Comparison of ENCODE assay signal across 20 mouse cellular contexts in genomic region chr1:160299979-160300378, GRCm38 (mm10).
A peak's percentile ranks its signal among the peaks of the same experiment; 100 is the strongest.
DNase-seq lines count a peak whose midpoint lies in the region; ATAC-seq and TF ChIP-seq lines count a peak whose summit lies in the region.
"Had no signal": no experiment of that assay in that cellular context is flagged by ENCODE, and none has a peak within 500 bp of the region (broad histone marks: within the 10 kb centered on the region; RNA-seq: fewer than 3 reads in every experiment).

No protein-coding gene starts in this region.

- ATAC-seq in forebrain, embryonic 15.5 days (replicated peaks), result no peak
- no peak for ATAC-seq in forebrain, embryonic 12.5 days (ENCODE audit: low FRiP score)
- ATAC-seq in liver, embryonic 14.5 days (ENCODE audit: insufficient read depth), result no peak
- no peak for ATAC-seq in liver, postnatal 0 days
- ATAC-seq: Patski had no signal

- no peaks in the 10 kb centered on the region for H3K9me3 ChIP-seq in forebrain, embryonic 15.5 days
- H3K9me3 ChIP-seq in forebrain, embryonic 12.5 days, result no peaks in the 10 kb centered on the region
- no peaks in the 10 kb centered on the region for H3K9me3 ChIP-seq in liver, embryonic 14.5 days (ENCODE audit: control insufficient read depth, low read length)
- H3K9me3 ChIP-seq in liver, postnatal 0 days (ENCODE audit: low read length), result no peaks in the 10 kb centered on the region
- H3K9me3 ChIP-seq: embryonic facial prominence, embryonic 12.5 days; hindbrain, embryonic 12.5 days; limb, embryonic 10.5 days; midbrain, embryonic 12.5 days had no signal

- peaks cover 18% of the 10 kb centered on the region for H3K4me1 ChIP-seq in forebrain, embryonic 15.5 days
- no peaks in the 10 kb centered on the region for H3K4me1 ChIP-seq in forebrain, embryonic 12.5 days
- H3K4me1 ChIP-seq in liver, embryonic 14.5 days (replicated peaks; ENCODE audit: control insufficient read depth in 2 of 2, insufficient read depth in 2 of 2, low read length in 1 of 2), result peaks cover 23 to 53% of the 10 kb centered on the region in 2 experiments
- peaks cover 10% of the 10 kb centered on the region for H3K4me1 ChIP-seq in liver, postnatal 0 days (ENCODE audit: insufficient read depth)
- H3K4me1 ChIP-seq: embryonic facial prominence, embryonic 12.5 days; hindbrain, embryonic 12.5 days; limb, embryonic 10.5 days; midbrain, embryonic 12.5 days had no signal

- no peaks in the 10 kb centered on the region for H3K27me3 ChIP-seq in forebrain, embryonic 15.5 days
- H3K27me3 ChIP-seq in forebrain, embryonic 12.5 days, result no peaks in the 10 kb centered on the region
- H3K27me3 ChIP-seq in liver, embryonic 14.5 days (ENCODE audit: control insufficient read depth, insufficient read depth, low read length), result no peaks in the 10 kb centered on the region
- H3K27me3 ChIP-seq in liver, postnatal 0 days (ENCODE audit: insufficient read depth, low read length), result no peaks in the 10 kb centered on the region
- H3K27me3 ChIP-seq: embryonic facial prominence, embryonic 12.5 days; hindbrain, embryonic 12.5 days; midbrain, embryonic 12.5 days; Patski had no signal

- peak overlapping the region; percentile 64 for H3K27ac ChIP-seq in forebrain, embryonic 15.5 days (replicated peaks)
- no peak overlapping the region for H3K27ac ChIP-seq in forebrain, embryonic 12.5 days
- H3K27ac ChIP-seq in liver, embryonic 14.5 days, result no peak overlapping the region
- H3K27ac ChIP-seq in liver, postnatal 0 days (ENCODE audit: low read depth), result no peak overlapping the region
- H3K27ac ChIP-seq in macrophage, result peak overlapping the region; percentile 75
- H3K27ac ChIP-seq: embryonic facial prominence, embryonic 12.5 days; hindbrain, embryonic 12.5 days; kidney, postnatal 0 days; limb, embryonic 10.5 days; midbrain, embryonic 12.5 days had no signal

- no peak for TF ChIP-seq CTCF in liver, embryonic 14.5 days (IDR thresholded peaks at IDR 0.05; ENCODE audit: low read depth)
- TF ChIP-seq CTCF in liver, postnatal 0 days (IDR thresholded peaks at IDR 0.05; ENCODE audit: low read depth), result no peak

- no peak overlapping the region for H3K4me2 ChIP-seq in forebrain, embryonic 15.5 days (replicated peaks)
- no peak overlapping the region for H3K4me2 ChIP-seq in forebrain, embryonic 12.5 days
- H3K4me2 ChIP-seq in liver, embryonic 14.5 days (ENCODE audit: low read depth), result no peak overlapping the region
- no peak overlapping the region for H3K4me2 ChIP-seq in liver, postnatal 0 days (ENCODE audit: low read depth, low read length)
- H3K4me2 ChIP-seq: embryonic facial prominence, embryonic 12.5 days; hindbrain, embryonic 12.5 days; midbrain, embryonic 12.5 days had no signal

- no peak for TF ChIP-seq EP300 in liver, embryonic 14.5 days (IDR thresholded peaks at IDR 0.05; ENCODE audit: low read depth)
- TF ChIP-seq EP300 in liver, postnatal 0 days (IDR thresholded peaks at IDR 0.05; ENCODE audit: low read depth), result no peak

- no peak overlapping the region for H3K9ac ChIP-seq in forebrain, embryonic 15.5 days (replicated peaks)
- H3K9ac ChIP-seq in forebrain, embryonic 12.5 days, result no peak overlapping the region
- H3K9ac ChIP-seq in liver, embryonic 14.5 days (replicated peaks), result peak overlapping the region; percentile 20; the same call in 1 of the 2 replicates
- no peak overlapping the region for H3K9ac ChIP-seq in liver, postnatal 0 days (replicated peaks)
- H3K9ac ChIP-seq: embryonic facial prominence, embryonic 12.5 days; hindbrain, embryonic 12.5 days; midbrain, embryonic 12.5 days had no signal

- WGBS in forebrain, embryonic 15.5 days, result 81% methylated on average over 4 of the region's 4 CpGs
- 81% methylated on average over 4 of the region's 4 CpGs for WGBS in forebrain, embryonic 12.5 days
- 33% methylated on average over 4 of the region's 4 CpGs for WGBS in liver, embryonic 14.5 days (ENCODE audit: insufficient replicate concordance)
- 47% methylated on average over 4 of the region's 4 CpGs for WGBS in liver, postnatal 0 days (ENCODE audit: insufficient replicate concordance)
- WGBS in macrophage (ENCODE audit: missing documents), result 10% methylated on average over 4 of the region's 4 CpGs

- DNase-seq in liver, embryonic 14.5 days (ENCODE audit: low read depth in 3 of 3, low spot score in 3 of 3), result no peak
- no peak for DNase-seq in liver, postnatal 0 days
- no peak for DNase-seq in spleen, adult 18-20 months
- no peak for DNase-seq in cerebellum, adult 9-11 months
- no peak for DNase-seq in left cerebral cortex, adult 9 months (ENCODE audit: low spot score in 2 of 2)
- DNase-seq: adrenal gland, adult 2 months; cerebellum, adult 18-20 months; kidney, adult 2 months; lung, postnatal 4 days; right cerebral cortex, postnatal 25 days; thymus, postnatal 36 days had no signal

- H3K36me3 ChIP-seq in forebrain, embryonic 15.5 days, result no peaks in the 10 kb centered on the region
- H3K36me3 ChIP-seq in forebrain, embryonic 12.5 days (replicated peaks), result no peaks in the 10 kb centered on the region
- H3K36me3 ChIP-seq in liver, embryonic 14.5 days (replicated peaks; ENCODE audit: control insufficient read depth, insufficient read depth, low read depth), result no peaks in the 10 kb centered on the region
- H3K36me3 ChIP-seq in liver, postnatal 0 days (replicated peaks; ENCODE audit: insufficient read depth, low read length), result no peaks in the 10 kb centered on the region
- H3K36me3 ChIP-seq in macrophage (ENCODE audit: inconsistent target), result no peaks in the 10 kb centered on the region
- H3K36me3 ChIP-seq: embryonic facial prominence, embryonic 12.5 days; hindbrain, embryonic 12.5 days; limb, embryonic 10.5 days; midbrain, embryonic 12.5 days had no signal

- H3K4me3 ChIP-seq in forebrain, embryonic 15.5 days, result no peak overlapping the region
- no peak overlapping the region for H3K4me3 ChIP-seq in forebrain, embryonic 12.5 days (replicated peaks)
- no peak overlapping the region for H3K4me3 ChIP-seq in liver, embryonic 14.5 days (ENCODE audit: insufficient read depth in 1 of 2, low read depth in 2 of 2, low read length in 2 of 2)
- no peak overlapping the region for H3K4me3 ChIP-seq in liver, postnatal 0 days (ENCODE audit: low read depth, low read length)
- no peak overlapping the region for H3K4me3 ChIP-seq in macrophage (ENCODE audit: inconsistent target)
- H3K4me3 ChIP-seq: embryonic facial prominence, embryonic 12.5 days; hindbrain, embryonic 12.5 days; limb, embryonic 10.5 days; midbrain, embryonic 12.5 days had no signal

- H3K79me2 ChIP-seq in macrophage (ENCODE audit: inconsistent target), result no peaks in the 10 kb centered on the region

Comparison
In these comparisons a context has a peak if more than half of its experiments do, and no peak if none do; other contexts are left out.
1. H3K27ac ChIP-seq: peak in forebrain, embryonic 15.5 days (single experiment) and macrophage (single experiment); none in forebrain, embryonic 12.5 days (single experiment), liver, embryonic 14.5 days (single experiment) and liver, postnatal 0 days (single experiment).